Mouse (Mus musculus): ENCODE measurements at regions not wholly inside any gene's neighbourhood (a gene's known extent, or its start where the extent isn't known, plus 50 kb on each side); places are given as distances from the start of the nearest gene placed in this dataset.
"Not testable (repeated sequence)": the region's sequence is repeated elsewhere in the genome, so short reads cannot be mapped to it uniquely, and the experiment has no call there.

GRCm38 (mm10) chr1:184169034-184169783 lies 135.1 kb upstream of the 1700056E22Rik start:
- Histone ChIP-seq H3K27ac (ENCODE audit: low read depth, low read length) (no peak overlapping the region), H3K36me3 (ENCODE audit: control insufficient read depth, insufficient read depth, low read length) (no peaks in the 10 kb centered on the region), H3K27me3 (replicated peaks; ENCODE audit: control insufficient read depth, insufficient read depth, low read length) (no peaks in the 10 kb centered on the region), H3K4me1 (replicated peaks; ENCODE audit: control insufficient read depth, insufficient read depth, low read length) (no peaks in the 10 kb centered on the region), H3K4me2 (no peak overlapping the region), H3K4me3 (ENCODE audit: low read depth, low read length) (no peak overlapping the region), H3K9ac (ENCODE audit: low read depth, low read length) (no peak overlapping the region), H3K9me3 (ENCODE audit: control insufficient read depth, low read length) (no peaks in the 10 kb centered on the region)
- 67% methylated on average over 7 of the region's 7 CpGs for WGBS
- no peak for ATAC-seq (replicated peaks; ENCODE audit: low FRiP score)
- no peak for DNase-seq (ENCODE audit: low spot score)

GRCm38 (mm10) chr1:184166951-184167350 lies 132.8 kb upstream of the 1700056E22Rik start:
- no peak overlapping the region for H3K4me3 ChIP-seq (ENCODE audit: low read depth, low read length)
- no peaks in the 10 kb centered on the region for H3K4me1 ChIP-seq (replicated peaks; ENCODE audit: control insufficient read depth, insufficient read depth, low read length)
- H3K36me3 ChIP-seq (ENCODE audit: control insufficient read depth, insufficient read depth, low read length), result no peaks in the 10 kb centered on the region
- WGBS, result 67% methylated on average over 2 of the region's 2 CpGs
- no peaks in the 10 kb centered on the region for H3K27me3 ChIP-seq (replicated peaks; ENCODE audit: control insufficient read depth, insufficient read depth, low read length)
- no peak for DNase-seq (ENCODE audit: low spot score)
- H3K9ac ChIP-seq (ENCODE audit: low read depth, low read length), result no peak overlapping the region
- no peaks in the 10 kb centered on the region for H3K9me3 ChIP-seq (ENCODE audit: control insufficient read depth, low read length)
- no peak for ATAC-seq (replicated peaks; ENCODE audit: low FRiP score)
- no peak overlapping the region for H3K27ac ChIP-seq (ENCODE audit: low read depth, low read length)
- H3K4me2 ChIP-seq, result no peak overlapping the region

GRCm38 (mm10) chr1:184162526-184162925 lies 128.4 kb upstream of the 1700056E22Rik start:
- not testable (repeated sequence) for H3K4me1 ChIP-seq (replicated peaks; ENCODE audit: control insufficient read depth, insufficient read depth, low read length); H3K4me3 ChIP-seq (ENCODE audit: low read depth, low read length); H3K27ac ChIP-seq (ENCODE audit: low read depth, low read length); ATAC-seq (replicated peaks; ENCODE audit: low FRiP score); DNase-seq (ENCODE audit: low spot score); H3K4me2 ChIP-seq; H3K9ac ChIP-seq (ENCODE audit: low read depth, low read length); H3K9me3 ChIP-seq (ENCODE audit: control insufficient read depth, low read length); H3K36me3 ChIP-seq (ENCODE audit: control insufficient read depth, insufficient read depth, low read length); H3K27me3 ChIP-seq (replicated peaks; ENCODE audit: control insufficient read depth, insufficient read depth, low read length)
- 57% methylated on average over 2 of the region's 2 CpGs for WGBS

GRCm38 (mm10) chr1:184147713-184148112 lies 113.6 kb upstream of the 1700056E22Rik start:
- no peak for ATAC-seq (replicated peaks; ENCODE audit: low FRiP score)

DNA sequence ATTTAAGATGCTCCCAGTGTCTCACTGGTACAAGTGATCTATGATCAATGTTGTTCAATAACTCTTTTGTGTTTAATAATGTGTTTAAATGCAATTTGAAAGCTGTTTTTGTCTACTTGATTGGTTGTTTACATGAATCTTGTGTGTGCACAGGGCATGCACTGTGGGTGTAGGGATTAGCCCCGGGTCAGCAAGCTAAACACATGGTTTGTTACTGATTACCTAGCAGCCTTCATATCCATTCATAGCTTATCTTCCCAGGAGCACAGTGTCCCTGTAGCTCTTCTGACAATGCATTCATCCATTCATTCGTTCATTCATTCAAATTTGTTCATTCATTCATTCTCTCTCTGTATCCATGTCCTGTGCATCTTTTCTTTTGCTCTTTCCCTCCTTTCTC lies 108.9 kb upstream of the 1700056E22Rik start:
- DNase-seq (ENCODE audit: low spot score) (no peak), ATAC-seq (replicated peaks; ENCODE audit: low FRiP score) (no peak)
- no peak overlapping the region for H3K4me3 ChIP-seq (ENCODE audit: low read depth, low read length)
- no peak overlapping the region for H3K27ac ChIP-seq (ENCODE audit: low read depth, low read length)
- H3K9ac ChIP-seq (ENCODE audit: low read depth, low read length), result no peak overlapping the region
- no peaks in the 10 kb centered on the region for H3K27me3 ChIP-seq (replicated peaks; ENCODE audit: control insufficient read depth, insufficient read depth, low read length)
- WGBS, result 57% methylated on average over 2 of the region's 2 CpGs
- no peaks in the 10 kb centered on the region for H3K36me3 ChIP-seq (ENCODE audit: control insufficient read depth, insufficient read depth, low read length)
- no peaks in the 10 kb centered on the region for H3K4me1 ChIP-seq (replicated peaks; ENCODE audit: control insufficient read depth, insufficient read depth, low read length)
- H3K9me3 ChIP-seq (ENCODE audit: control insufficient read depth, low read length), result no peaks in the 10 kb centered on the region
- no peak overlapping the region for H3K4me2 ChIP-seq

More at GRCm38 (mm10) chr1:184147713-184148112, 113.6 kb upstream of the 1700056E22Rik start:
- H3K36me3 ChIP-seq (ENCODE audit: control insufficient read depth, insufficient read depth, low read length), result no peaks in the 10 kb centered on the region
- WGBS, result no CpG with 5 or more reads among the region's 1 CpGs
- DNase-seq (ENCODE audit: low spot score), result no peak
- H3K4me2 ChIP-seq, result no peak overlapping the region
- H3K4me3 ChIP-seq (ENCODE audit: low read depth, low read length), result no peak overlapping the region
- no peaks in the 10 kb centered on the region for H3K4me1 ChIP-seq (replicated peaks; ENCODE audit: control insufficient read depth, insufficient read depth, low read length)
- no peak overlapping the region for H3K27ac ChIP-seq (ENCODE audit: low read depth, low read length)
- H3K27me3 ChIP-seq (replicated peaks; ENCODE audit: control insufficient read depth, insufficient read depth, low read length), result no peaks in the 10 kb centered on the region
- no peaks in the 10 kb centered on the region for H3K9me3 ChIP-seq (ENCODE audit: control insufficient read depth, low read length)
- no peak overlapping the region for H3K9ac ChIP-seq (ENCODE audit: low read depth, low read length)

DNA sequence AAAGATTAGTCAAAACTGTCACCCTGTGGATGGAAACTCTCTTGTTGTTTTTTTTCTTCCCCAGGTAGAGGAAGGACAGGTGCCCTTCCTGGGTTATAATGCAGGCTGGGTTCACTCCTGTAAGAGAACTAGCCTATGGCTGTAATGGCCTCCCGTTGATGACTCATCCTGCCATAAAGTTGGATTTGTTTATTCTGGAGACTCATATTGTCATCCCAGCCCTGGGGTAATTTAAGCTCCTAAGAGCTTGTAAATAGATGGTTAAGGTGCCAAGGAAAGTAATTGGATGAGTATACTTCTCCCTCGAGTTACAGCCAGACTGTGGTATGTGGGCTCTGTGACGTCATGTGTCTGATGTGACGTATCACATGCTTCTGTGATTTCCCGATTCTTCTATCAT lies 106.4 kb upstream of the 1700056E22Rik start:
- H3K36me3 ChIP-seq (ENCODE audit: control insufficient read depth, insufficient read depth, low read length), result no peaks in the 10 kb centered on the region
- no peaks in the 10 kb centered on the region for H3K9me3 ChIP-seq (ENCODE audit: control insufficient read depth, low read length)
- H3K4me1 ChIP-seq (replicated peaks; ENCODE audit: control insufficient read depth, insufficient read depth, low read length), result no peaks in the 10 kb centered on the region
- no peak for ATAC-seq (replicated peaks; ENCODE audit: low FRiP score)
- DNase-seq (ENCODE audit: low spot score), result no peak
- H3K9ac ChIP-seq (ENCODE audit: low read depth, low read length), result no peak overlapping the region
- no peak overlapping the region for H3K4me2 ChIP-seq
- no peaks in the 10 kb centered on the region for H3K27me3 ChIP-seq (replicated peaks; ENCODE audit: control insufficient read depth, insufficient read depth, low read length)
- H3K4me3 ChIP-seq (ENCODE audit: low read depth, low read length), result no peak overlapping the region
- WGBS, result 78% methylated on average over 5 of the region's 5 CpGs
- no peak overlapping the region for H3K27ac ChIP-seq (ENCODE audit: low read depth, low read length)

GRCm38 (mm10) chr1:184140082-184140481 lies 106.0 kb upstream of the 1700056E22Rik start:
- ATAC-seq (replicated peaks; ENCODE audit: low FRiP score) (no peak), DNase-seq (ENCODE audit: low spot score) (no peak)
- no peak overlapping the region for H3K27ac ChIP-seq (ENCODE audit: low read depth, low read length)
- H3K9ac ChIP-seq (ENCODE audit: low read depth, low read length), result no peak overlapping the region
- H3K27me3 ChIP-seq (replicated peaks; ENCODE audit: control insufficient read depth, insufficient read depth, low read length), result no peaks in the 10 kb centered on the region
- H3K9me3 ChIP-seq (ENCODE audit: control insufficient read depth, low read length), result no peaks in the 10 kb centered on the region
- no peaks in the 10 kb centered on the region for H3K36me3 ChIP-seq (ENCODE audit: control insufficient read depth, insufficient read depth, low read length)
- 80% methylated on average over 4 of the region's 4 CpGs for WGBS
- no peaks in the 10 kb centered on the region for H3K4me1 ChIP-seq (replicated peaks; ENCODE audit: control insufficient read depth, insufficient read depth, low read length)
- no peak overlapping the region for H3K4me2 ChIP-seq
- no peak overlapping the region for H3K4me3 ChIP-seq (ENCODE audit: low read depth, low read length)

- Histone ChIP-seq H3K9ac (ENCODE audit: low read depth, low read length) (no peak overlapping the region), H3K4me3 (ENCODE audit: low read depth, low read length) (no peak overlapping the region), H3K4me2 (no peak overlapping the region), H3K27ac (ENCODE audit: low read depth, low read length) (no peak overlapping the region), H3K27me3 (replicated peaks; ENCODE audit: control insufficient read depth, insufficient read depth, low read length) (no peaks in the 10 kb centered on the region), H3K36me3 (ENCODE audit: control insufficient read depth, insufficient read depth, low read length) (no peaks in the 10 kb centered on the region), H3K4me1 (replicated peaks; ENCODE audit: control insufficient read depth, insufficient read depth, low read length) (no peaks in the 10 kb centered on the region), H3K9me3 (ENCODE audit: control insufficient read depth, low read length) (no peaks in the 10 kb centered on the region)
- no peak for ATAC-seq (replicated peaks; ENCODE audit: low FRiP score)
- DNase-seq (ENCODE audit: low spot score), result no peak
- WGBS, result 79% methylated on average over 3 of the region's 3 CpGs
Observed at GRCm38 (mm10) chr1:184138661-184139060, 104.6 kb upstream of the 1700056E22Rik start.

DNA sequence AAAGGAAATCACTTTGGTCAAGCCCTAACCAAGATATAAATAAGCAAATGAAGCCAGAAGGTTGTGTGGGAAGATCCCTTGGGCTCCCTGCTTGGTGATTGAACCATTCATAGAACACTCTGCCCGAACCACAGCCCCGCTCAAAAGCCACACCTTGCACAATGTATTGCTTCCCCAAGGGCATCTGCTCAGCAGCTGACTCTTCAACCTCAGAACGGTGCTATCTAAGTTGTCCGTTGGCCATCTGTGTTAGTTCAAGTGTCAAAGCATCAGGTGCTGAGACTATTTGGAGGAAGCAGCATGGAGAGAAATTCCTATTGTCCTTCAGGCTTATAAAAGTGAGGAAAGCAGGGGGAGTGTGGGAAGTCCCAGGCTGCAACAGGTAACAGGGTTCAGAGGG lies 96.8 kb upstream of the 1700056E22Rik start:
- Histone ChIP-seq H3K4me3 (ENCODE audit: low read depth, low read length) (no peak overlapping the region), H3K9ac (ENCODE audit: low read depth, low read length) (no peak overlapping the region), H3K27me3 (replicated peaks; ENCODE audit: control insufficient read depth, insufficient read depth, low read length) (no peaks in the 10 kb centered on the region), H3K4me1 (replicated peaks; ENCODE audit: control insufficient read depth, insufficient read depth, low read length) (no peaks in the 10 kb centered on the region), H3K36me3 (ENCODE audit: control insufficient read depth, insufficient read depth, low read length) (no peaks in the 10 kb centered on the region), H3K4me2 (no peak overlapping the region), H3K9me3 (ENCODE audit: control insufficient read depth, low read length) (no peaks in the 10 kb centered on the region), H3K27ac (ENCODE audit: low read depth, low read length) (no peak overlapping the region)
- WGBS, result 74% methylated on average over 4 of the region's 4 CpGs
- DNase-seq (ENCODE audit: low spot score) (no peak), ATAC-seq (replicated peaks; ENCODE audit: low FRiP score) (no peak)

Data from liver, embryonic 11.5 days (tissue).